Mouse (Mus musculus) olfactory bulb, adult 2 months (tissue): Measurements from ENCODE around the gene Gripap1.

ENCODE experiments used
- CTCF ChIP-seq: fragments of 200-500 bp; IDR thresholded peaks from 2 replicates; pipeline ENCODE4 v1.5.1; 2012; ENCODE audit warnings: low read depth, mild to moderate bottlenecking, low read length, moderate library complexity; ENCODE audit not compliant: insufficient read depth
- POLR2A ChIP-seq: fragments of 200-500 bp; IDR thresholded peaks from 2 replicates; pipeline ENCODE4 v1.6.1; 2012; ENCODE audit warnings: mild to moderate bottlenecking, low read depth, low read length, moderate library complexity; ENCODE audit not compliant: insufficient read depth

- TF ChIP-seq CTCF (no peak), POLR2A (no peak)
These were observed 75.0 kb downstream of the Gripap1 start for GRCm38 (mm10) chrX:7864551-7864950.
